Mouse (Mus musculus): Measurements from ENCODE around the gene Dhx36. TPM values are rescaled to one million over a fixed set of nuclear protein-coding genes. Genes with fewer than 3 reads are reported as not detected.

Dhx36 gene
- polyA plus RNA-seq, 2 experiments = 8.7 to 10.6 TPM

- no peak overlapping the region for H3K4me2 ChIP-seq (ENCODE audit: low read depth)
- TF ChIP-seq EP300 (IDR thresholded peaks at IDR 0.05; ENCODE audit: low read depth) (no peak), CTCF (IDR thresholded peaks at IDR 0.05; ENCODE audit: low read depth) (no peak)
- H3K36me3 ChIP-seq (replicated peaks; ENCODE audit: control insufficient read depth, insufficient read depth, low read depth) = peaks cover 22% of the 10 kb centered on the region
- no peaks in the 10 kb centered on the region for H3K9me3 ChIP-seq (ENCODE audit: control insufficient read depth, low read length)
- ATAC-seq (ENCODE audit: insufficient read depth) (no peak), DNase-seq (ENCODE audit: low read depth in 3 of 3, low spot score in 3 of 3) (no peak)
- H3K4me1 ChIP-seq (replicated peaks; ENCODE audit: control insufficient read depth in 2 of 2, insufficient read depth in 2 of 2, low read length in 1 of 2) = no peaks in the 10 kb centered on the region
- no peaks in the 10 kb centered on the region for H3K27me3 ChIP-seq (ENCODE audit: control insufficient read depth, insufficient read depth, low read length)
- 78% methylated on average over 4 of the region's 4 CpGs for WGBS (ENCODE audit: insufficient replicate concordance)
- no peak overlapping the region for H3K27ac ChIP-seq
- H3K9ac ChIP-seq (replicated peaks) = no peak overlapping the region
- no peak overlapping the region for H3K4me3 ChIP-seq (ENCODE audit: insufficient read depth in 1 of 2, low read depth in 2 of 2, low read length in 2 of 2)
Observed at GRCm38 (mm10) chr3:62499327-62499726, 7.5 kb downstream of the Dhx36 start.

GRCm38 (mm10) chr3:62492568-62492967 is 14.2 kb downstream of the Dhx36 start:
- H3K27me3 ChIP-seq (ENCODE audit: control insufficient read depth, insufficient read depth, low read length) = no peaks in the 10 kb centered on the region
- no peak overlapping the region for H3K4me2 ChIP-seq (ENCODE audit: low read depth)
- no peaks in the 10 kb centered on the region for H3K9me3 ChIP-seq (ENCODE audit: control insufficient read depth, low read length)
- ATAC-seq (ENCODE audit: insufficient read depth) = no peak
- peaks cover 17% of the 10 kb centered on the region for H3K36me3 ChIP-seq (replicated peaks; ENCODE audit: control insufficient read depth, insufficient read depth, low read depth)
- no peak for DNase-seq (ENCODE audit: low read depth in 3 of 3, low spot score in 3 of 3)
- no peaks in the 10 kb centered on the region for H3K4me1 ChIP-seq (replicated peaks; ENCODE audit: control insufficient read depth in 2 of 2, insufficient read depth in 2 of 2, low read length in 1 of 2)
- H3K27ac ChIP-seq = no peak overlapping the region
- TF ChIP-seq CTCF (IDR thresholded peaks at IDR 0.05; ENCODE audit: low read depth) = no peak
- no peak overlapping the region for H3K9ac ChIP-seq (replicated peaks)
- no peak overlapping the region for H3K4me3 ChIP-seq (ENCODE audit: insufficient read depth in 1 of 2, low read depth in 2 of 2, low read length in 2 of 2)
- WGBS (ENCODE audit: insufficient replicate concordance) = 52% methylated on average over 6 of the region's 6 CpGs

GRCm38 (mm10) chr3:62484340-62484739 is 22.5 kb downstream of the Dhx36 start:
- TF ChIP-seq EP300 (IDR thresholded peaks at IDR 0.05; ENCODE audit: low read depth) (no peak), CTCF (IDR thresholded peaks at IDR 0.05; ENCODE audit: low read depth) (no peak)
- ATAC-seq (ENCODE audit: insufficient read depth) = no peak
- H3K4me3 ChIP-seq (ENCODE audit: insufficient read depth in 1 of 2, low read depth in 2 of 2, low read length in 2 of 2) = no peak overlapping the region
- H3K9me3 ChIP-seq (ENCODE audit: control insufficient read depth, low read length) = no peaks in the 10 kb centered on the region
- no peak for DNase-seq (ENCODE audit: low read depth in 3 of 3, low spot score in 3 of 3)
- no peak overlapping the region for H3K27ac ChIP-seq
- no peaks in the 10 kb centered on the region for H3K27me3 ChIP-seq (ENCODE audit: control insufficient read depth, insufficient read depth, low read length)
- H3K36me3 ChIP-seq (replicated peaks; ENCODE audit: control insufficient read depth, insufficient read depth, low read depth) = peaks cover 17% of the 10 kb centered on the region
- no peaks in the 10 kb centered on the region for H3K4me1 ChIP-seq (replicated peaks; ENCODE audit: control insufficient read depth in 2 of 2, insufficient read depth in 2 of 2, low read length in 1 of 2)
- WGBS (ENCODE audit: insufficient replicate concordance) = 69% methylated on average over 2 of the region's 2 CpGs
- H3K9ac ChIP-seq (replicated peaks) = no peak overlapping the region
- H3K4me2 ChIP-seq (ENCODE audit: low read depth) = no peak overlapping the region

GRCm38 (mm10) chr3:62470179-62470578 is 36.6 kb downstream of the Dhx36 start:
- H3K9ac ChIP-seq (replicated peaks) = no peak overlapping the region
- no peaks in the 10 kb centered on the region for H3K27me3 ChIP-seq (ENCODE audit: control insufficient read depth, insufficient read depth, low read length)
- H3K27ac ChIP-seq = no peak overlapping the region
- no peak for TF ChIP-seq CTCF (IDR thresholded peaks at IDR 0.05; ENCODE audit: low read depth)
- no peak for TF ChIP-seq EP300 (IDR thresholded peaks at IDR 0.05; ENCODE audit: low read depth)
- 91% methylated on average over 1 of the region's 1 CpGs for WGBS (ENCODE audit: insufficient replicate concordance)
- H3K4me3 ChIP-seq (ENCODE audit: insufficient read depth in 1 of 2, low read depth in 2 of 2, low read length in 2 of 2) = no peak overlapping the region
- no peak overlapping the region for H3K4me2 ChIP-seq (ENCODE audit: low read depth)
- ATAC-seq (ENCODE audit: insufficient read depth) (no peak), DNase-seq (ENCODE audit: low read depth in 3 of 3, low spot score in 3 of 3) (no peak)
- peaks cover 44% of the 10 kb centered on the region for H3K36me3 ChIP-seq (replicated peaks; ENCODE audit: control insufficient read depth, insufficient read depth, low read depth)
- no peaks in the 10 kb centered on the region for H3K9me3 ChIP-seq (ENCODE audit: control insufficient read depth, low read length)
- H3K4me1 ChIP-seq (replicated peaks; ENCODE audit: control insufficient read depth in 2 of 2, insufficient read depth in 2 of 2, low read length in 1 of 2) = no peaks in the 10 kb centered on the region

- Histone ChIP-seq H3K4me2 (ENCODE audit: low read depth) (no peak overlapping the region), H3K4me3 (ENCODE audit: insufficient read depth in 1 of 2, low read depth in 2 of 2, low read length in 2 of 2) (no peak overlapping the region), H3K27me3 (ENCODE audit: control insufficient read depth, insufficient read depth, low read length) (no peaks in the 10 kb centered on the region), H3K9me3 (ENCODE audit: control insufficient read depth, low read length) (no peaks in the 10 kb centered on the region), H3K36me3 (replicated peaks; ENCODE audit: control insufficient read depth, insufficient read depth, low read depth) (peaks cover 24% of the 10 kb centered on the region), H3K27ac (no peak overlapping the region), H3K9ac (replicated peaks) (no peak overlapping the region), H3K4me1 (replicated peaks; ENCODE audit: control insufficient read depth in 2 of 2, insufficient read depth in 2 of 2, low read length in 1 of 2) (peaks cover 0 to 2% of the 10 kb centered on the region in 2 experiments; a peak in 1 of 4 replicates)
- ATAC-seq (ENCODE audit: insufficient read depth) (peak; percentile 35; the same call in 1 of the 2 replicates), DNase-seq (ENCODE audit: low read depth in 3 of 3, low spot score in 3 of 3) (peak in 1 of 3 experiments; percentile 0)
- no peak for TF ChIP-seq EP300 (IDR thresholded peaks at IDR 0.05; ENCODE audit: low read depth)
- no peak for TF ChIP-seq CTCF (IDR thresholded peaks at IDR 0.05; ENCODE audit: low read depth)
- WGBS (ENCODE audit: insufficient replicate concordance) = 33% methylated on average over 3 of the region's 3 CpGs
Observed at GRCm38 (mm10) chr3:62464276-62464675, 42.5 kb downstream of the Dhx36 start.
